Mouse (Mus musculus): Measurements from ENCODE around the gene Tas2r138. TPM values are rescaled to one million over a fixed set of nuclear protein-coding genes. Genes with fewer than 3 reads are reported as not detected.

Tas2r138 gene
- total and polyA plus RNA-seq, 3 experiments: not detected

DNA sequence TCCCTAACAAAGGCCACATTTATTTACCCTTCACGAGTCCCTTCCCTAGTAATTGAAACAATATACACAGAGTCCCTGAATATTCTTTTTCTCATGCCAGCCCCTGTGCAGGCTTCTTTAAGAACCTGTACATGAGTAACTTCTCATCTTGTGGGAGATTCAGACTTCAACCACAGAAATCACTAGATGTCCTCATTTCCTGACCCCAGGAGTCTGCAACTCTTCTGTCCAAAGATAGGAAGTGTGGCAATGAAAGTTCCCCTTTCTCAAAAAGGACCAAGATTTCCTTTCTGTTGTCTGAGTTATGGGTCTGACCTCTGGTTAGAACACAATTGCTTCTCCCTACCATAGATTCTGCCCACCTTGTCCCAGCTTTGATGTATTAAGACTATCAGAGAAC, 36.8 kb downstream of the Tas2r138 start:
- dilution Hi-C loops (cut with MboI; ENCODE audit: extremely low pct_ligation_motif_present, extremely low pct_unique_long_range_greater_than_20kb, low sequenced_read_pairs): no loop called here
- DNase-seq (ENCODE audit: extremely low read depth): no peak
- no peak overlapping the region for H3K27ac ChIP-seq (ENCODE audit: insufficient read depth, low read depth)

DNA sequence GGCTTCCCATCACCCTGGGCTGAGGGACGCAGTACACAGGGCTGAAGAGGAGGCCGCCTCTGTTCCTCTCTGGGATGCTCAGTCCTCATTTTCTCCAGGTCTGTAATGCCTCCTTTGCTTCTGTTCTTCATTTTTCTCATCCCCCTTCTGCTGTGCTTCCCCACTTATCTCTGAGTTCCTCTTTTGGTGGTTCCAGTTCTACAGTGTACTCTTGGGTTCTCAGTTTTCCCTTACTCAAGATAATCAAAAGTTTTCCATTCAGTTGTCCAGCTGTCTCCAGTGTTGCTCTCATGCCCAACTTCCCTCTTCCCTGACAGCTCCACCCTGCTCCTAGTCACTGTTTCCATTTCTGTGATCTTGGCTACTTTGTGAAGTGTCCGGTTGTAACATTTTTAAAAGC, 39.5 kb downstream of the Tas2r138 start:
- dilution Hi-C loops (cut with MboI; ENCODE audit: extremely low pct_ligation_motif_present, extremely low pct_unique_long_range_greater_than_20kb, low sequenced_read_pairs): no loop called here
- Histone ChIP-seq H3K79me2 (replicated peaks; ENCODE audit: control insufficient read depth, extremely low read depth, insufficient read depth, poor library complexity, severe bottlenecking) (no peaks in the 10 kb centered on the region), H3K27ac (ENCODE audit: insufficient read depth, low read depth) (no peak overlapping the region)

More for the DNA sequence above, 36.8 kb downstream of the Tas2r138 start:
- Histone ChIP-seq H3K4me3 (replicated peaks in 1 of 3; ENCODE audit: low read depth in 2 of 3, low read length in 2 of 3, poor library complexity in 1 of 3) (no peak overlapping the region), H3K4me2 (ENCODE audit: insufficient read depth, low read depth, poor library complexity, severe bottlenecking) (no peak overlapping the region), H3K9me3 (replicated peaks; ENCODE audit: low read length) (no peaks in the 10 kb centered on the region), H3K4me1 (ENCODE audit: control insufficient read depth in 1 of 2, insufficient read depth in 2 of 2) (peaks cover 4 to 16% of the 10 kb centered on the region in 2 experiments; a peak in 3 of 4 replicates), H3K79me2 (replicated peaks; ENCODE audit: control insufficient read depth, extremely low read depth, insufficient read depth, poor library complexity, severe bottlenecking) (no peaks in the 10 kb centered on the region), H3K36me3 (replicated peaks in 1 of 2; ENCODE audit: control insufficient read depth in 1 of 2, insufficient read depth in 1 of 2, low read length in 1 of 2) (no peaks in the 10 kb centered on the region), H3K27me3 (replicated peaks) (no peaks in the 10 kb centered on the region), H3K9ac (ENCODE audit: insufficient read depth, low read depth) (no peak overlapping the region)
- no peak for TF ChIP-seq POLR2A (IDR thresholded peaks at IDR 0.05; ENCODE audit: low read depth, low read length)
- TF ChIP-seq CTCF (conservative IDR thresholded peaks at IDR 0.05 in 1 of 2, IDR thresholded peaks at IDR 0.05 in 1 of 2; ENCODE audit: low read depth in 2 of 2, low read length in 2 of 2): no peak
- TF ChIP-seq GABPA (IDR thresholded peaks at IDR 0.05; ENCODE audit: insufficient replicate concordance, low read depth, low read length): no peak
- TF ChIP-seq PAX5 (IDR thresholded peaks at IDR 0.05; ENCODE audit: low read length): no peak
- TF ChIP-seq TBP (conservative IDR thresholded peaks at IDR 0.05; ENCODE audit: low read depth, low read length): no peak
- no peak for TF ChIP-seq ELF1 (IDR thresholded peaks at IDR 0.05; ENCODE audit: low read depth, low read length)
- no peak for TF ChIP-seq RAD21 (IDR thresholded peaks at IDR 0.05; ENCODE audit: low read depth, low read length)
- no peak for TF ChIP-seq JUND (conservative IDR thresholded peaks at IDR 0.05; ENCODE audit: low read depth, low read length)
- TF ChIP-seq JUN (IDR thresholded peaks at IDR 0.05; ENCODE audit: insufficient read depth, low read depth, low read length): no peak
- no peak for TF ChIP-seq ZC3H11A (IDR thresholded peaks at IDR 0.05; ENCODE audit: low read depth, low read length)
- no peak for TF ChIP-seq POLR2AphosphoS2 (IDR thresholded peaks at IDR 0.05; ENCODE audit: low read depth, low read length)
- TF ChIP-seq IRF4 (IDR thresholded peaks at IDR 0.05; ENCODE audit: low read depth, low read length): no peak
- in situ Hi-C loops (cut with MboI; ENCODE audit: low pct_ligation_motif_present, low pct_unique_long_range_greater_than_20kb, low sequenced_read_pairs): no loop called here

More for the DNA sequence above, 39.5 kb downstream of the Tas2r138 start:
- Histone ChIP-seq H3K27me3 (replicated peaks) (no peaks in the 10 kb centered on the region), H3K4me3 (replicated peaks in 1 of 3; ENCODE audit: low read depth in 2 of 3, low read length in 2 of 3, poor library complexity in 1 of 3) (no peak overlapping the region), H3K36me3 (replicated peaks in 1 of 2; ENCODE audit: control insufficient read depth in 1 of 2, insufficient read depth in 1 of 2, low read length in 1 of 2) (no peaks in the 10 kb centered on the region), H3K4me1 (ENCODE audit: control insufficient read depth in 1 of 2, insufficient read depth in 2 of 2) (peaks cover 4 to 16% of the 10 kb centered on the region in 2 experiments; a peak in 3 of 4 replicates), H3K4me2 (ENCODE audit: insufficient read depth, low read depth, poor library complexity, severe bottlenecking) (peak overlapping the region; percentile 15; the same call in 1 of the 2 replicates), H3K9me3 (replicated peaks; ENCODE audit: low read length) (no peaks in the 10 kb centered on the region), H3K9ac (ENCODE audit: insufficient read depth, low read depth) (no peak overlapping the region)
- DNase-seq (ENCODE audit: extremely low read depth): peak; percentile 14
- in situ Hi-C loops (cut with MboI; ENCODE audit: low pct_ligation_motif_present, low pct_unique_long_range_greater_than_20kb, low sequenced_read_pairs): no loop called here
- peak; percentile 45 for TF ChIP-seq EP300 (IDR thresholded peaks at IDR 0.05; ENCODE audit: low read length)
- TF ChIP-seq HCFC1 (IDR thresholded peaks at IDR 0.05; ENCODE audit: low read depth, low read length): no peak
- no peak for TF ChIP-seq MAX (IDR thresholded peaks at IDR 0.05; ENCODE audit: low read length)
- TF ChIP-seq NELFE (IDR thresholded peaks at IDR 0.05; ENCODE audit: low read depth, low read length): no peak
- TF ChIP-seq RAD21 (IDR thresholded peaks at IDR 0.05; ENCODE audit: low read depth, low read length): no peak
- no peak for TF ChIP-seq TCF12 (IDR thresholded peaks at IDR 0.05; ENCODE audit: low read depth, low read length)
- TF ChIP-seq ZC3H11A (IDR thresholded peaks at IDR 0.05; ENCODE audit: low read depth, low read length): no peak
- no peak for TF ChIP-seq USF1 (IDR thresholded peaks at IDR 0.05; ENCODE audit: low read depth, low read length)
- TF ChIP-seq JUND (conservative IDR thresholded peaks at IDR 0.05; ENCODE audit: low read depth, low read length): no peak
- TF ChIP-seq JUN (IDR thresholded peaks at IDR 0.05; ENCODE audit: insufficient read depth, low read depth, low read length): no peak
- no peak for TF ChIP-seq CHD2 (IDR thresholded peaks at IDR 0.05; ENCODE audit: low read length)
- TF ChIP-seq ETS1 (conservative IDR thresholded peaks at IDR 0.05; ENCODE audit: low read depth, low read length): peak; percentile 13; the same call in 1 of the 2 replicates
- no peak for TF ChIP-seq MYC (IDR thresholded peaks at IDR 0.05; ENCODE audit: low read depth, low read length)
- no peak for TF ChIP-seq POLR2A (IDR thresholded peaks at IDR 0.05; ENCODE audit: low read depth, low read length)
- TF ChIP-seq CTCF (conservative IDR thresholded peaks at IDR 0.05 in 1 of 2, IDR thresholded peaks at IDR 0.05 in 1 of 2; ENCODE audit: low read depth in 2 of 2, low read length in 2 of 2): no peak
- TF ChIP-seq ZMIZ1 (IDR thresholded peaks at IDR 0.05; ENCODE audit: low read depth, low read length): no peak
- no peak for TF ChIP-seq CHD1 (IDR thresholded peaks at IDR 0.05; ENCODE audit: low read depth, low read length)
- TF ChIP-seq KAT2A (IDR thresholded peaks at IDR 0.05; ENCODE audit: insufficient replicate concordance, low read length): no peak
- TF ChIP-seq IRF4 (IDR thresholded peaks at IDR 0.05; ENCODE audit: low read depth, low read length): no peak
- TF ChIP-seq PAX5 (IDR thresholded peaks at IDR 0.05; ENCODE audit: low read length): no peak
- no peak for TF ChIP-seq MAZ (IDR thresholded peaks at IDR 0.05; ENCODE audit: low read depth, low read length)
- TF ChIP-seq UBTF (IDR thresholded peaks at IDR 0.05; ENCODE audit: low read depth, low read length): no peak
- TF ChIP-seq RCOR1 (conservative IDR thresholded peaks at IDR 0.05; ENCODE audit: low read depth, low read length): 0 out of 2 replicates have a peak, but pooled peaks have one; percentile 39
